Mouse (Mus musculus) gastrocnemius, postnatal 10 days (tissue): ENCODE data around the gene Slc8b1. TPM values are rescaled to one million over a fixed set of nuclear protein-coding genes. Genes with fewer than 3 reads are reported as not detected.

Experiments
- DNase-seq: peaks from one replicate; pipeline ENCODE4 v3.0.0; 2021; ENCODE audit warnings: mixed read lengths
- total RNA-seq, 2 experiments: library from RNA; stranded (reverse); gene quantifications; 2 replicates each; pipeline ENCODE4 v1.2.3; 2021

Slc8b1 gene
- total RNA-seq, 2 experiments from 2014 or later: 15.1 to 20.0 TPM

GRCm38 (mm10) chr5:120527296-120527964 lies 16.5 kb downstream of the Slc8b1 start:
- no peak for DNase-seq

GRCm38 (mm10) chr5:120531631-120532030 lies 20.7 kb downstream of the Slc8b1 start:
- DNase-seq: no peak

GRCm38 (mm10) chr5:120534071-120534685 lies 23.2 kb downstream of the Slc8b1 start:
- no peak for DNase-seq

GRCm38 (mm10) chr5:120534686-120535075 lies 23.7 kb downstream of the Slc8b1 start:
- no peak for DNase-seq

- DNase-seq: no peak
These were observed 25.1 kb downstream of the Slc8b1 start for GRCm38 (mm10) chr5:120536046-120536445.

GRCm38 (mm10) chr5:120536632-120537031 lies 25.7 kb downstream of the Slc8b1 start:
- no peak for DNase-seq

GRCm38 (mm10) chr5:120548236-120548850 lies 37.4 kb downstream of the Slc8b1 start:
- DNase-seq: no peak

- no peak for DNase-seq
These were observed 39.2 kb downstream of the Slc8b1 start for GRCm38 (mm10) chr5:120550137-120550536.

GRCm38 (mm10) chr5:120550673-120551072 lies 39.7 kb downstream of the Slc8b1 start:
- no peak for DNase-seq

- DNase-seq: no peak
These were observed 44.9 kb downstream of the Slc8b1 start for GRCm38 (mm10) chr5:120555871-120556270.

GRCm38 (mm10) chr5:120558041-120558440 lies 47.1 kb downstream of the Slc8b1 start:
- DNase-seq: no peak

GRCm38 (mm10) chr5:120558762-120559161 lies 47.8 kb downstream of the Slc8b1 start:
- no peak for DNase-seq

GRCm38 (mm10) chr5:120560129-120560615 lies 49.2 kb downstream of the Slc8b1 start:
- no peak for DNase-seq

GRCm38 (mm10) chr5:120560616-120561311 lies 49.8 kb downstream of the Slc8b1 start:
- peak; percentile 85 for DNase-seq

GRCm38 (mm10) chr5:120562956-120563913 lies 52.3 kb downstream of the Slc8b1 start:
- DNase-seq: peak; percentile 73

GRCm38 (mm10) chr5:120563914-120564311 lies 52.9 kb downstream of the Slc8b1 start:
- no peak for DNase-seq

GRCm38 (mm10) chr5:120565171-120565905 lies 54.4 kb downstream of the Slc8b1 start:
- DNase-seq: no peak

- no peak for DNase-seq
These were observed 55.1 kb downstream of the Slc8b1 start for GRCm38 (mm10) chr5:120566101-120566500.

GRCm38 (mm10) chr5:120566681-120567252 lies 55.8 kb downstream of the Slc8b1 start:
- DNase-seq: no peak

GRCm38 (mm10) chr5:120567253-120567701 lies 56.3 kb downstream of the Slc8b1 start:
- DNase-seq: peak; percentile 71
